In the genomic region with DNA sequence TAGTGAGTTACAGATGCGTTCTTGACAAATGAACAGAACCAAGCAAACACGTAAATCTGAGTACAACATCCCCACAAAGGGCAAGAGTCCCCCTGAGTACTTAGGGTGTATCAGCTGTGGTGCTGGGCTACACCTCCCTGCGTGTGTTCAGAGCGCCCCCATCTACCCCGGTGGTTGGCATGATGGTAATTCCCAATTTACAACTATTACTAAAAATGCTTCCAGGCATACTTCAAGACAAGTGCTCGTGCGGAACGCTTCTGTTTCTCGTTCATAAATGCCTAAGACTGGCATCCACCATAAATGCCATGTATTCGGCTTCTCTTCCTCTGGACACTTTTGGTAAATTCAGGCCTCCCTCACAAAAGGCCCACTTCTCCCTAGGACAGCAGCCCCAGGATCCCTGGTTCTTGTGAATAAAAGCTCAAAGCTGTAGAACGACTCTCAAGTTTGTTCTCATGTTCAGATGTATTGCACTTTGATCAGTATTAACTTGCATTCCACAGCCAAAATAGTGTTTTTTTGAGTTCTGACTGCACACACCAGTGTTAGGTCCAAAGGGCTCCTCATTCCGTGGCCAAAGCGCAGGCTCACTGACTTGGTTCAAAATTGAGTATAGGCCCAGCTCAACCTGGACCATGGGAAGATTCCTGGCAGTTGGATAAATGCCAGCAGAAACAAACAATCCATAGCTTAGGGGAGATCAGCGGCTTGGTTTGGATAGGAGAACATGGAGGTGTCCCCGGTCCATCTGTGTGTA, we compare ENCODE assay signal across 9 mouse cellular contexts. TPM values are rescaled to one million over a fixed set of nuclear protein-coding genes. Genes with fewer than 3 reads are reported as not detected.
A peak's percentile ranks its signal among the peaks of the same experiment; 100 is the strongest.
DNase-seq lines count a peak whose midpoint lies in the region; ATAC-seq lines count a peak whose summit lies in the region.
"Had no signal": no experiment of that assay in that cellular context is flagged by ENCODE, and none has a peak within 500 bp of the region (broad histone marks: within the 10 kb centered on the region; RNA-seq: fewer than 3 reads in every experiment).

No protein-coding gene starts in this region.

- H3K4me1 ChIP-seq in forebrain, embryonic 15.5 days = peaks cover 7% of the 10 kb centered on the region
- H3K4me1 ChIP-seq in hindbrain, embryonic 13.5 days (replicated peaks) = peaks cover 9% of the 10 kb centered on the region

- H3K9ac ChIP-seq in forebrain, embryonic 15.5 days (replicated peaks) = peak overlapping the region; percentile 43
- peak overlapping the region; percentile 70 for H3K9ac ChIP-seq in hindbrain, embryonic 13.5 days

- 43% methylated on average over 15 of the region's 15 CpGs for WGBS in forebrain, embryonic 15.5 days
- WGBS in hindbrain, embryonic 13.5 days = 42% methylated on average over 15 of the region's 15 CpGs

- ATAC-seq in CD4-positive, CD25-positive, alpha-beta regulatory T cell, adult 4 months = peak; percentile 64
- ATAC-seq in forebrain, embryonic 15.5 days (replicated peaks) = peak; percentile 66; the same call in 1 of the 2 replicates
- peak; percentile 81; the same call in 1 of the 2 replicates for ATAC-seq in hindbrain, embryonic 13.5 days (ENCODE audit: low FRiP score)
- ATAC-seq in megakaryocyte, adult 5-6 weeks (ENCODE audit: poor library complexity, severe bottlenecking) = peak; percentile 66

- H3K27ac ChIP-seq in forebrain, embryonic 15.5 days (replicated peaks) = no peak overlapping the region
- H3K27ac ChIP-seq in hindbrain, embryonic 13.5 days = no peak overlapping the region

- 0 out of 2 replicates have a peak, but pooled peaks cover 5% of the 10 kb centered on the region for H3K36me3 ChIP-seq in forebrain, embryonic 15.5 days
- H3K36me3 ChIP-seq in hindbrain, embryonic 13.5 days = no peaks in the 10 kb centered on the region

- H3K27me3 ChIP-seq in forebrain, embryonic 15.5 days = no peaks in the 10 kb centered on the region
- no peaks in the 10 kb centered on the region for H3K27me3 ChIP-seq in hindbrain, embryonic 13.5 days

- peak; percentile 64 for DNase-seq in adrenal gland, postnatal 10 days
- peak; percentile 7 to 19 for DNase-seq in layer of hippocampus, postnatal 36 days
- peak; percentile 12 for DNase-seq in right cerebral cortex, adult 18-20 months
- DNase-seq in urinary bladder, postnatal 36 days (ENCODE audit: low spot score in 2 of 2) = peak; percentile 47 to 49

- peak overlapping the region; percentile 49 for H3K4me3 ChIP-seq in forebrain, embryonic 15.5 days
- peak overlapping the region; percentile 51 for H3K4me3 ChIP-seq in hindbrain, embryonic 13.5 days

- no peaks in the 10 kb centered on the region for H3K9me3 ChIP-seq in forebrain, embryonic 15.5 days
- no peaks in the 10 kb centered on the region for H3K9me3 ChIP-seq in hindbrain, embryonic 13.5 days

- peak overlapping the region; percentile 85 for H3K4me2 ChIP-seq in forebrain, embryonic 15.5 days (replicated peaks)
- peak overlapping the region; percentile 91 for H3K4me2 ChIP-seq in hindbrain, embryonic 13.5 days

RNA-seq across cellular contexts. Expression of gene Slc35d2, which starts 0.6 kb away (rescaled TPM):
- polyA plus RNA-seq in CD4-positive, CD25-positive, alpha-beta regulatory T cell, adult 4 months (2017; shearing (Covaris generic)) = 10 to 100 TPM; 48.4 to 49.7 TPM
- 1 to 10 TPM; 7.7 to 9.4 TPM for total RNA-seq in adrenal gland, postnatal 10 days (2021)
- 0.37 and 1.2 TPM in 2 replicates for polyA plus RNA-seq in forebrain, embryonic 15.5 days (2015; fragmentation: Nextera tagmentation; extraction: Ambion mirVana)
- polyA plus RNA-seq in hindbrain, embryonic 13.5 days (2015; fragmentation: Nextera tagmentation; extraction: Ambion mirVana) = 2.5 and 3.1 TPM in 2 replicates
- total RNA-seq in layer of hippocampus, postnatal 36 days (2021) = under 1 TPM; 0.43 to 0.55 TPM
- 11.2 and 16.0 TPM in 2 replicates for total RNA-seq in megakaryocyte, adult 5-6 weeks (2015)
- total RNA-seq in megakaryocyte, adult 5-6 weeks (2017) = 18.1 and 18.4 TPM in 2 replicates

RNA-seq across cellular contexts. Expression of gene Zfp367, which starts 23.2 kb away (rescaled TPM):
- polyA plus RNA-seq in CD4-positive, CD25-positive, alpha-beta regulatory T cell, adult 4 months (2017; shearing (Covaris generic)) = 1 to 10 TPM; 7.8 to 8.7 TPM
- 10 to 100 TPM; 19.0 to 19.6 TPM for total RNA-seq in adrenal gland, postnatal 10 days (2021)
- polyA plus RNA-seq in forebrain, embryonic 15.5 days (2015; fragmentation: Nextera tagmentation; extraction: Ambion mirVana) = 12.7 and 14.4 TPM in 2 replicates
- polyA plus RNA-seq in hindbrain, embryonic 13.5 days (2015; fragmentation: Nextera tagmentation; extraction: Ambion mirVana) = 5.7 and 6.6 TPM in 2 replicates
- 10 to 100 TPM; 12.1 to 16.5 TPM for total RNA-seq in layer of hippocampus, postnatal 36 days (2021)
- 26.4 and 34.6 TPM in 2 replicates for total RNA-seq in megakaryocyte, adult 5-6 weeks (2015)
- 38.7 and 48.5 TPM in 2 replicates for total RNA-seq in megakaryocyte, adult 5-6 weeks (2017)

RNA-seq across cellular contexts. Expression of gene Habp4, which starts 31.8 kb away (rescaled TPM):
- 1 to 10 TPM; 2.8 to 4.0 TPM for polyA plus RNA-seq in CD4-positive, CD25-positive, alpha-beta regulatory T cell, adult 4 months (2017; shearing (Covaris generic))
- 10 to 100 TPM; 20.4 to 24.7 TPM for total RNA-seq in adrenal gland, postnatal 10 days (2021)
- polyA plus RNA-seq in forebrain, embryonic 15.5 days (2015; fragmentation: Nextera tagmentation; extraction: Ambion mirVana) = 17.1 and 18.2 TPM in 2 replicates
- 28.9 and 29.9 TPM in 2 replicates for polyA plus RNA-seq in hindbrain, embryonic 13.5 days (2015; fragmentation: Nextera tagmentation; extraction: Ambion mirVana)
- total RNA-seq in layer of hippocampus, postnatal 36 days (2021) = 100 to 1,000 TPM; 143 to 146 TPM
- total RNA-seq in megakaryocyte, adult 5-6 weeks (2015) = 6.2 and 7.2 TPM in 2 replicates
- 5.0 and 6.5 TPM in 2 replicates for total RNA-seq in megakaryocyte, adult 5-6 weeks (2017)

RNA-seq across cellular contexts. Expression of gene Hsd17b3, which starts 40.8 kb away (rescaled TPM):
- polyA plus RNA-seq in CD4-positive, CD25-positive, alpha-beta regulatory T cell, adult 4 months (2017; shearing (Covaris generic)) = not detected
- total RNA-seq in adrenal gland, postnatal 10 days (2021) = not detected
- polyA plus RNA-seq in forebrain, embryonic 15.5 days (2015; fragmentation: Nextera tagmentation; extraction: Ambion mirVana) = not detected in 2 replicates
- polyA plus RNA-seq in hindbrain, embryonic 13.5 days (2015; fragmentation: Nextera tagmentation; extraction: Ambion mirVana) = not detected in 2 replicates
- total RNA-seq in layer of hippocampus, postnatal 36 days (2021) = not detected
- not detected in 2 replicates for total RNA-seq in megakaryocyte, adult 5-6 weeks (2015)
- total RNA-seq in megakaryocyte, adult 5-6 weeks (2017) = not detected in 2 replicates
- polyA plus RNA-seq: frontal cortex, adult 2 months had no signal

Comparison
In these comparisons a context has a peak if more than half of its experiments do, and no peak if none do; other contexts are left out.
1. DNase-seq: peak in every context shown above with its lines; median percentile 64 in adrenal gland, postnatal 10 days; 48 in urinary bladder, postnatal 36 days; 13 in layer of hippocampus, postnatal 36 days; 12 in right cerebral cortex, adult 18-20 months.
2. RNA of gene Slc35d2, which starts 0.6 kb away (total RNA-seq): 11.2 to 18.4 TPM in megakaryocyte, adult 5-6 weeks and 7.7 to 9.4 TPM in adrenal gland, postnatal 10 days; 0.43 to 0.55 TPM in layer of hippocampus, postnatal 36 days; every median in the first group is over 4 times any median in the second.
3. RNA of gene Habp4, which starts 31.8 kb away (total RNA-seq): 143 to 146 TPM in layer of hippocampus, postnatal 36 days; 20.4 to 24.7 TPM in adrenal gland, postnatal 10 days and 5.0 to 7.2 TPM in megakaryocyte, adult 5-6 weeks; every median in the first group is over 4 times any median in the second.
4. Peak in every context shown above with its lines, with median percentiles within 50 percentile points of each other: ATAC-seq.